Mouse (Mus musculus): ENCODE measurements at regions not wholly inside any gene's neighbourhood (a gene's known extent, or its start where the extent isn't known, plus 50 kb on each side); places are given as distances from the start of the nearest gene placed in this dataset.
A peak's percentile ranks its signal among the peaks of the same experiment; 100 is the strongest.

DNA sequence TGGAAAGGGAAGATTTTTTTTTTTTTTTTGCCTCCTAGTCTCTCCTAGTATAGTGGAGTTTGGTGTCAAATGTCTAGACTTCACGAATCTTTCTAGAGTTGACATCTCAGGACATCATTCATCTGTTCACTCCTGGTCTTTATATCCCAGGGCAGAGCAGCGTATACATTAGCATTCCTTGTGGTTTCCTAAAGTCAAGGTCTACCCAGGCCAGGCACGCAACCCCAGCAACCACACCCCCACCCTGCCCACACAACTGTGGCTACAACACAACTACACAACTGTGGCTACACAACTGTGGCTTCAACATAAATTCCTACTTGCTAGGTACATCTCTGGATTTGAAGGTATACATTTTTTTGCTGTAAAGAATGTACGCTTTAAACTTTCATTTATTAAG lies 122.2 kb downstream of the Ppp1r3a start:
- DNase-seq (ENCODE audit: low read depth, low spot score): no peak

DNA sequence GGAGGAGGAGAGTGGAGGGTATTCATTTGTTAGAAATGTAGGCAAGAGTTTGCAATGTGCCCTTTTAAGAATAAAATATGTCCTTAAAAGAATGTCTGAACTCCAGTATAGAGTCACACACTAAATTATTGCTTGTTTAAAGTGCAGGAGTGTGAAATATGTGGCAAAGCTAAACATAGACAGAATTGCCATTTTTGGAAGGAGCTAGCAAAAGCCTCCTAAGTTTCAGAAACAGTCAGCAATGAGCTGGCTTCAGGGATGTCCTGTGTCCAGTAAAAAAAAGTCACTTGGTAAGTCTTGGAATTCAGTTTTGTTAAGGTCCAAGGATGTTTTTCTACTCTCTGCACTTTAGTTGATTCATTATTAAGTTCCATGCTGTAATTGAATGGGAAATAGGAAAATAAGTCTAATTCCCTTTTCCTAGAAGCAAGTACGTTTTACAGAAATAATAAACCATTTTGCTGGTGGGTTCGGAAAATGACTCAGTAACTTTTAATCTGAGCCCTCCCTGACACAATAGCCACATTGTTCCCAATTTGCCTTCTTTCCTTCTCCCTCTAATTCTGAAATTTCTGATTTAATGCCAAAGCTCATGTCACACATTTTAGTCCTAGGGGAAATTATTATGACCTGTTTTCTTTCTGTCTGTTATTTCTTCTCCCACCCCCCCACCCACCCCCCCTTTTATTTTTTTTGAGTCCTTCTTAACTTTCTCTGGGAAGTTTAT lies 123.2 kb downstream of the Ppp1r3a start:
- DNase-seq (ENCODE audit: low read depth, low spot score): no peak

DNA sequence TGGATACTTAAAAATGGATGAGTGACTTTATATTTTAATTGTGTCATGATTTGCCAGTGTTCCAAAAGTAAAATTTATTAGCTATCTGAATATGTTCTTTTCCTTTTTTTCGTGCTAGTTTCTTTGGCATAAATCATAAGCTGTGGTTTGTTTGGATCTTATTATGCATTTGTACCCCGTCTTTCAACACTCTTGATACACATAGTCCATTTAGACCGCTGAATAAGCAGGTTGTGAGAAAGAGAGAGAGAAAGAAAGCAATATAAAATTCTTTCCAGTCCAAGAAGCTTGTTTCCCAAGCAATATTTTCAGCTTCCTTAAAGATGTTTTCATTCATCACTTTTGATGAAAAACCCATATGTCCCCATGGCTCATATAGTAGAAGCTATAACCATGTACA lies 138.4 kb downstream of the Ppp1r3a start:
- no peak for DNase-seq (ENCODE audit: low read depth, low spot score)

DNA sequence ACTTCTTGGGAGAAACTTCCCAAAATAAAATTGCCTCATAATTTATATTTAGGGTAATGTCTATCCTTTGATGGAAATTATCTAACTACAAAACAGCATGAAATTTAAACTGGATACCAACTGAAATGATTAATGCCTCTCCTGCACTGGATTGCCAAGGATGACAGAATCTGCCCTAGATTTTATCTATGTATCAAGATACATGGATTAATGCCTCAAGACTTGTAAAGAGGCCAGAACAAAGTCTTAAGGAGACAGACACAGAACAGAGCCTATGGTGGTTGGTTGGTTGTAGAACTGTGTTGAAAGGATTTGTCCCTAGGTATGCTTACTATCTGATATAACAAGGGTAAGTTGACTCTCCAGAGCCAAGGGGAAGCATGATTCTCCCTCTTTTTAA lies 147.0 kb downstream of the Ppp1r3a start:
- no peak for DNase-seq (ENCODE audit: low read depth, low spot score)

DNA sequence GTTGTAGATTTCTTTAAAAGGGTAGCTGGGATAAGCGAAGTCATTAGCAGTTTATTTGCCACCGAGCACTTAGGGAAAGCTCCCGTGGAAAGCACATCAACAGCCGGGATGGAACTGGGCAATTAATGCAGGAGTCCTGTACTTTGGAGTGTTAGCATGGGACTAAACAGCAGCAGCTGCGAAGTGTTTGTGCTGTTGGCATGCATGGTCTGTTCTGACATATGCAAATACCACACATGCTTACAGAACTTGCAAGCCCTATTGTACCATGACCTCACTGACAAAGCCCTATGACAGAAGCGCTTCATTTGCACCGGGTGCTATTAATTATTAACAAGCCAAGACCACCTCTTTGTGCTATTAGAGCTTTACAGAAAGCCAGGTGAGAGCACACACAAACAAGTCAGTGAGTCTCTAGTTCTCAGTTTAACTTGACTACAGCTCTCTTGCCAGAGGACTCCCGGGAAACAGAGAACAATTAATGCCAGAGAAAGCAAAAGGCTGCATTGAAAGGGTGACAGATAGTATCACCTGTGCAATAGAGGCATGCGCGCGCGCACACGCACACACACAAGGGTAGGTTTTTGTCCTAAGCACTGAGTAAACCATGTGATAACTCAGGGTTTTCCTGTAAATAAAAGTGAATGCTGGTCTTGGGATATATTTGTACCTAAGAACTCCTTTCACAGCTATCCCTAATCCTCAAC lies 154.4 kb downstream of the Ppp1r3a start:
- no peak for DNase-seq (ENCODE audit: low read depth, low spot score)

- no peak for DNase-seq (ENCODE audit: low read depth, low spot score)
These were observed 158.1 kb downstream of the Ppp1r3a start for GRCm38 (mm10) chr6:14596880-14597466.

GRCm38 (mm10) chr6:14585827-14586226 lies 169.2 kb downstream of the Ppp1r3a start:
- DNase-seq (ENCODE audit: low read depth, low spot score): peak; percentile 19

GRCm38 (mm10) chr6:14583829-14584228 lies 171.2 kb downstream of the Ppp1r3a start:
- no peak for DNase-seq (ENCODE audit: low read depth, low spot score)

DNA sequence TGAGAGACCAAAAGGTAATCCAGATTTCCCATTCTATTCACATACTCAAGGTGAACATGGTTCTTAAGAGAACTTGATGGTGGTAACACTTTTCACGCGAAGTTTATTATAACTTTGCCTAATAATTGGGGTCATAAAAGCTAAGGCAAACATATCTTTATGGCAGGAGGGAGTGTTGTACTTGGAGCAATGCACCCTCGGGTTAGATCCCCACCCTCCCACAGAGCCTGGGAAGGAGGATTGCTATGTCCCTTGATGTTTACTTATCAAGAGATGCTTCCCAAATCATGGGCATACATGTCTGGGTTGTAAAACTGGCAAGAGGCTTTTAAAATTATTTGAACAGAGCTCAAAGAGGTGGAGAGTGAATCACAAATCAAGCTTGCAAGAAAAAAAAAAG lies 180.5 kb downstream of the Ppp1r3a start:
- DNase-seq (ENCODE audit: low read depth, low spot score): no peak

DNA sequence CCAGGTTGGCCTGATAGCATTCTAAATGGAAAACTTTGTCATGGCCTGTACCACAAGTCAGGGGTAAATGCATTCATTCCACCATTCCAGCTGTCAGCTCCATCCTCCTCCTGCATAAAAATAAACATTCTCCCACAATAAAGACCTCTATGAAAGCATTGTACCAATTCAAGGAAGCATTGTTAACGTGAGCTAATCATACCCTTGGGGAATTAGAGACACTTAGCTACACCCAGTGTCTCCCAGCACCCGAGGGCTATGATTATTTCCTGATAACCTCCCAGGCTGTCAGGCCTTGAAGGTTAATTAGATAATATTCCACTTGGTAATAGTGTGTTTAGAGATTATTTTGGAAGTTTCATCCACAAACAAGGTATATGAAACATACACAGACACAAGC lies 182.1 kb downstream of the Ppp1r3a start:
- no peak for DNase-seq (ENCODE audit: low read depth, low spot score)

DNA sequence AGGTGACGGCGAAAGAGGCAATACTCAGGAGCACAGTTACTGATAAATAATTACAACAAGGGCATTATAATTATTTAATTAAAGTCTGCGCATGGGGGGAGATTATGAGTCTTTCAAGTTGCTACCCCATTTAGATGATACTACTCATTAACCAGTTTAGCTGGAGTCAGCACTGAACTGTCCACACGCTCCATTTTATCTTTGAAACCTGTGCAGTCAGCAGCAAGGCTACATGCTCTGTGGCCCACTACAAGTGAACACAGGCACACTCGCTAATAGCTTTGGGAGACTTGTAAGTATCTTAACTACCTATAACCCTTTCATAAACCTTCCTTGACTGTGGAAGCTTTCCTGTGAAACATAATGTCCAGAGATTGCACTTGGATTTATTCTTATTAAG lies 214.7 kb downstream of the Ppp1r3a start:
- DNase-seq (ENCODE audit: low read depth, low spot score): no peak

GRCm38 (mm10) chr6:14529096-14529495 lies 226.0 kb downstream of the Ppp1r3a start:
- DNase-seq (ENCODE audit: low read depth, low spot score): no peak

DNA sequence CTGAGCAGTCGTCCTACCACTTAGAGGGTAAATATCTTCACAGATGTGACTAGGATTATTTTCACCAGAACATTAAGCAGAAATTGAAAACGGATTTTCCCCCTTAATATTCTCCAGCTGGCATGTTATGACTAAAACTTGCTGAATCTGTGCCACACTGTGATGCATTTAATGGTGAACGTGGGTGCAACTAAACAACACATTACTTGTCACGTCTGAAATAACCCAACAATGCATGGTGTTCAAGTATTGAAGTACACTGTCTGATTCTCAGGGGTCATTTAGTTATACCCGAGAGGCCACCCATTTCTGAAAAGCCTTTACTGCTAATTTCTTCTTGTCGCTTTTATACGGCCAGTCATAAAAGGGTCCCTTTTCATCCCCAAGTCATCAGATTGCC lies 226.5 kb downstream of the Ppp1r3a start:
- no peak for DNase-seq (ENCODE audit: low read depth, low spot score)

- peak; percentile 42 for DNase-seq (ENCODE audit: low read depth, low spot score)
These were observed 232.3 kb downstream of the Ppp1r3a start for GRCm38 (mm10) chr6:14522742-14523141.

DNA sequence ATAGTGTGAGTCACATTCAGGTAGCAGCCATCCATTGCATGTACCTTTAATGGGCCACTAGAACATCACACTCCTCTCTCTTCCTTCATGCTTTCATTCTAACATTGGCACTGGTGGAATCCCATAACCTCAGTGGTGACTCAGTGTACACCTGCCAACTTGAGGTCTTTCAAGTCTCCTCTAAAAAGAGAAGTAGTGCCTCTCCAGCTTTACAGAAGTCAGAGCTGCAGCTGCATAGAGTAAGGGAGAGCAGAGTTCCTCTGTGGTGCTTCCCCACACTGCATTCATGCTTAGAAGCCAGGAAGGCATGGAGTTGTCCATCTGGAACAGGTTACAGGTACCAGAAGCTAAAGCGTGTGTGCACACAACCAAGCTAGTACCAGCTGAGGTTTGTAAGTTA lies 233.8 kb downstream of the Ppp1r3a start:
- no peak for DNase-seq (ENCODE audit: low read depth, low spot score)

DNA sequence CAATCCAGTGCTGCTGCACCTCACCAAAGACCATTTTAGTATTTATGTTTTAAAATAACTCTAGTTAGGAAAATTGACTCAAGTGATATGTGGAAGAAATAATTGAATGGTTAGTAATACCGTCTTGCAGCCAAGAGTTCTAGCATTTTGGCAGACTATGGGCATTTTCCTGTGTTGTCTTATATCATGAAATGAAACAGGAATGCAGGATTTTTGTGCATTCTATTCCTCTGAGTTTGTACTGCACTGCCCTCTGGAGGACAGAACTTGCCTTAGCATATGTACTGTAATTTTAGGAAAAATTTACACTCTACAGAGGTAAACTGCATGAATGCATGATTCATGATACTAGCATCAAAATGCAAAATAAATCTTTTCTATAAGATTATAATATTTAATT lies 250.9 kb downstream of the Ppp1r3a start:
- no peak for DNase-seq (ENCODE audit: low read depth, low spot score)

GRCm38 (mm10) chr6:14500663-14501062 lies 254.4 kb downstream of the Ppp1r3a start:
- no peak for DNase-seq (ENCODE audit: low read depth, low spot score)

DNA sequence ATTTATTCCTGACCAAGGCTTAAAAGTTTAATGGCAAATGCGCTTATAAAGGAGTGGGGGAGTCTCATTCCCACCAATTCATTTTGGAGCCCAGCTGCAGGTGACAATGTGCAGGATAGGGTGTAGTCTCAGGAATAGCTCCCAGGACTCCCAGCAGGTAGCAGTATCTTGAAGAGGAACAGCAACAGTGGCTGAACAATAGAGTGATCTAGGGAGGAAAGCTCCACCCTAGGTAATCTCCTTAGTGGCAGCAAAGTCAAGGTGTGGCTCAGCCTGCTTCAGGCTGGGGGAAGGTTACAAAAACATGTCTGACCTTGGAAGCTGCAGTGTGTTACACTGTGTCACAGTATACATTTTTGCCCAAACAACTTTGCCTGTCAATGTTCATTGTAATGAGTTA lies 255.2 kb downstream of the Ppp1r3a start:
- peak; percentile 89 for DNase-seq (ENCODE audit: low read depth, low spot score)

DNA sequence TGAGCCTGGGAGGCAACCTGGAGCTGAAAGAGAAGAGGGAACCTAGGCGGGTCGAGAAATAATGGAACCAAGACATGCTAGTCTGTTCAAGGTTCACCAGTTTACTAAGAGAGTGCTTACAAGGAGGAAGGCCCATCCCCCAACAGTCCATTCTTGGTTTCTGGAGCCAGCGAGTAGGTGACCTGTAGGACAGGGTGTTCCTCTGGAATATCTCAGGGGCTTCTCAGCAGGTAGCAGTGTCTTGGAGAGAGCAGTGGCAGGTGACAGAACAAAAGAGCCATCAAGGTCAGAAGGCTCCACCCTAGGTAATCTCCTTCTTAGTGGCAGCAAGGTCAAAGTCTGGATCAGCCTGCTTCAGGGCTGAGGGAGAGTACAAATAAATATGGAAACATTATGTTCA lies 268.4 kb downstream of the Ppp1r3a start:
- DNase-seq (ENCODE audit: low read depth, low spot score): peak; percentile 81

- no peak for DNase-seq (ENCODE audit: low read depth, low spot score)
These were observed 298.7 kb downstream of the Ppp1r3a start for GRCm38 (mm10) chr6:14456394-14456793.

DNA sequence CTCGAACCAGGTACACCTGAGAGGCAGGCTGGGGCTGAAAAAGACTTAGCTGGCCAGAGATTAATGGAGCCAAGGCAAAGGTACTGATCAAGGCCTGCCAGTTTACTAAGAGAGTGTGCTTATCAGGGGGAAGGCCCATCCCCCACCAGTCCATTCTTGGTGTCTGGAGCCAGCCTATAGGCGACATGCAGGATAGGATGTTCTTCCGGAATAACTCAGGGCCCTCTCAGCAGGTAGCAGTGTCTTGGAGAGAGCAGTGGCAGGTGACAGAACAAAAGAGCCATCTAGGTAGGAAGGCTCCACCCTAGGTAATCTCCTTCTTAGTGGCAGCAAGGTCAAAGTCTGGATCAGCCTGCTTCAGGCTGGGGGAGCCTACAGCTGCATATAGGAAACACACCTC lies 301.8 kb downstream of the Ppp1r3a start:
- peak; percentile 64 for DNase-seq (ENCODE audit: low read depth, low spot score)

GRCm38 (mm10) chr6:14431751-14432150 lies 323.3 kb downstream of the Ppp1r3a start:
- DNase-seq (ENCODE audit: low read depth, low spot score): no peak

DNA sequence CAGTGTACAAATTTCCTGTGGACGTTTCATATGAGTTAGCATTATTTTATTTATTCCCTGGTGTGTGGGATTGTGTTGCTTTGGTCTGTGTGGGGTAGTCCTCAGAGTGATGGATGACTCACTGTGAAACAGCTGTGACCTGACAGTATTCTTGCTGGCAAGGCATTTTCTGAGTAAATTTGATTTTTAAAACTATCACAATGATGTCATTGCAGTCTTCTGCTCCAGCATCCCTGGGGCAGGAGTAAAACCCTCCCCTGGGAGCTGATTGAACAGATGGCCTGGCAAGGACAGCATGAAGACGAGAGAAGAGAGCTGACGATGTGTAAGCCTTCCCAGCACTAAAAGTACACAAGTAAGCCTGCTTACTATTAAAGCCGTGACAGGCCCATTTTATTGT lies 345.3 kb downstream of the Ppp1r3a start:
- no peak for DNase-seq (ENCODE audit: low read depth, low spot score)

Measured in R1 (cell line).